Mouse (Mus musculus) megakaryocyte-erythroid progenitor cell, adult 5-6 weeks (primary cell): ENCODE measurements at regions not wholly inside any gene's neighbourhood (a gene's known extent, or its start where the extent isn't known, plus 50 kb on each side); places are given as distances from the start of the nearest gene placed in this dataset.

ENCODE experiments used
- ATAC-seq: replicated peaks from 2 replicates; pipeline ENCODE4 v1.8.0; 2016; ENCODE audit warnings: mild to moderate bottlenecking, inconsistent platforms; ENCODE audit not compliant: severe bottlenecking, poor library complexity, low FRiP score, low TSS enrichment

- ATAC-seq = no peak
These were observed 120.3 kb downstream of the Dyrk2 start for GRCm38 (mm10) chr10:118749756-118750155.

GRCm38 (mm10) chr10:118751110-118751509, 118.9 kb downstream of the Dyrk2 start:
- no peak for ATAC-seq

GRCm38 (mm10) chr10:118753061-118753775, 116.8 kb downstream of the Dyrk2 start:
- ATAC-seq = no peak

- ATAC-seq = no peak
These were observed 115.2 kb downstream of the Dyrk2 start for GRCm38 (mm10) chr10:118754791-118755190.

GRCm38 (mm10) chr10:118758825-118759471, 111.1 kb downstream of the Dyrk2 start:
- no peak for ATAC-seq

GRCm38 (mm10) chr10:118760441-118760840, 109.6 kb downstream of the Dyrk2 start:
- ATAC-seq = no peak

GRCm38 (mm10) chr10:118761101-118761868, 108.7 kb downstream of the Dyrk2 start:
- no peak for ATAC-seq

- no peak for ATAC-seq
These were observed 105.0 kb downstream of the Dyrk2 start for GRCm38 (mm10) chr10:118765051-118765450.

GRCm38 (mm10) chr10:118765544-118766441, 104.2 kb downstream of the Dyrk2 start:
- peak; percentile 90 for ATAC-seq

- no peak for ATAC-seq
These were observed 103.2 kb downstream of the Dyrk2 start for GRCm38 (mm10) chr10:118766826-118767225.

GRCm38 (mm10) chr10:118769751-118770150, 100.3 kb downstream of the Dyrk2 start:
- ATAC-seq = no peak

- ATAC-seq = no peak
These were observed 91.4 kb downstream of the Dyrk2 start for GRCm38 (mm10) chr10:118778656-118779055.

GRCm38 (mm10) chr10:118780831-118781569, 89.0 kb downstream of the Dyrk2 start:
- no peak for ATAC-seq

- peak; percentile 61; the same call in 1 of the 2 replicates for ATAC-seq
These were observed 88.2 kb downstream of the Dyrk2 start for GRCm38 (mm10) chr10:118781811-118782232.

GRCm38 (mm10) chr10:118782646-118783045, 87.4 kb downstream of the Dyrk2 start:
- ATAC-seq = no peak

GRCm38 (mm10) chr10:118787280-118787690, 82.7 kb downstream of the Dyrk2 start:
- ATAC-seq = peak; percentile 68

- ATAC-seq = peak; percentile 66
These were observed 77.5 kb downstream of the Dyrk2 start for GRCm38 (mm10) chr10:118792352-118793100.

GRCm38 (mm10) chr10:118793794-118794193, 76.2 kb downstream of the Dyrk2 start:
- no peak for ATAC-seq
